Mouse (Mus musculus): ENCODE data around the gene Hs6st3.

Gene Hs6st3

GRCm38 (mm10) chr14:119815616-119816015 is 677.5 kb downstream of the Hs6st3 start:
- DNase-seq, result no peak

- DNase-seq, result no peak
Observed at GRCm38 (mm10) chr14:119820562-119820961, 682.4 kb downstream of the Hs6st3 start.

- no peak for DNase-seq
Observed at GRCm38 (mm10) chr14:119831165-119832011, 693.2 kb downstream of the Hs6st3 start.

- DNase-seq, result no peak
Observed at GRCm38 (mm10) chr14:119832012-119832325, 693.8 kb downstream of the Hs6st3 start.

- no peak for DNase-seq
Observed at GRCm38 (mm10) chr14:119832940-119833339, 694.8 kb downstream of the Hs6st3 start.

GRCm38 (mm10) chr14:119834008-119834700 is 696.0 kb downstream of the Hs6st3 start:
- no peak for DNase-seq

GRCm38 (mm10) chr14:119836051-119836450 is 697.9 kb downstream of the Hs6st3 start:
- DNase-seq, result no peak

GRCm38 (mm10) chr14:119847540-119847939 is 709.4 kb downstream of the Hs6st3 start:
- DNase-seq, result no peak

- DNase-seq, result no peak
Observed at GRCm38 (mm10) chr14:119848759-119849298, 710.7 kb downstream of the Hs6st3 start.

GRCm38 (mm10) chr14:119849338-119849737 is 711.2 kb downstream of the Hs6st3 start:
- no peak for DNase-seq

GRCm38 (mm10) chr14:119852139-119852538 is 714.0 kb downstream of the Hs6st3 start:
- DNase-seq, result no peak

- DNase-seq, result no peak
Observed at GRCm38 (mm10) chr14:119857338-119858291, 719.5 kb downstream of the Hs6st3 start.

- no peak for DNase-seq
Observed at GRCm38 (mm10) chr14:119873617-119874016, 735.5 kb downstream of the Hs6st3 start.

GRCm38 (mm10) chr14:119892922-119893321 is 754.8 kb downstream of the Hs6st3 start:
- no peak for DNase-seq

- DNase-seq, result no peak
Observed at GRCm38 (mm10) chr14:119895097-119895496, 757.0 kb downstream of the Hs6st3 start.

GRCm38 (mm10) chr14:119895765-119896465 is 757.8 kb downstream of the Hs6st3 start:
- DNase-seq, result no peak

- DNase-seq, result no peak
Observed at GRCm38 (mm10) chr14:119902486-119902885, 764.3 kb downstream of the Hs6st3 start.

- no peak for DNase-seq
Observed at GRCm38 (mm10) chr14:119908032-119908675, 770.0 kb downstream of the Hs6st3 start.

GRCm38 (mm10) chr14:119914508-119914907 is 776.4 kb downstream of the Hs6st3 start:
- no peak for DNase-seq

GRCm38 (mm10) chr14:119918281-119919034 is 780.3 kb downstream of the Hs6st3 start:
- DNase-seq, result no peak

- DNase-seq, result no peak
Observed at GRCm38 (mm10) chr14:119919177-119919576, 781.0 kb downstream of the Hs6st3 start.
